Mouse (Mus musculus): ENCODE results near the gene Pax5. TPM values are rescaled to one million over a fixed set of nuclear protein-coding genes. Genes with fewer than 3 reads are reported as not detected.

Gene Pax5
- polyA plus RNA-seq, 1 experiment = not detected

DNA sequence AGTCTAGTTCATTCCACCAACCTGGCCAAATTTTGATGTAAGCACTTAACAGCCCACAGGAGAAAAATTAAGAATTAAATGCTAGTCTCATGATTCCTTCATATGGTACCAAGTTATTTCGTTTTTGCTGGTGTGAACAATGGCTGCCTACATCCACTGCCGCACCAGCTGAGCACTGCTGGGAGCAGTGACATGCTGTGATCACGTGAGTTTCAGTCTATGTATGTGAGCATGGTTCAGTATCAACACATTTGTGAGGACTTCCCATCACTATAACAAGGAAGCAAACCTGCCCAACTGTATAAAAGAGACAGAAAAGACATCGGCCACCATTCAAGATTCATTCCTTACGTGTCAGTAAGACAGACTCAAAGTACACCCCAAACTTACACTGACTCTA lies 137.3 kb downstream of the Pax5 start:
- Histone ChIP-seq H3K79me2 (ENCODE audit: control insufficient read depth, insufficient read depth) (no peaks in the 10 kb centered on the region), H3K27me3 (ENCODE audit: control insufficient read depth, insufficient read depth, insufficient read length) (peaks cover 14% of the 10 kb centered on the region), H3K4me3 (ENCODE audit: insufficient read depth, poor library complexity, severe bottlenecking) (no peak overlapping the region), H3ac (ENCODE audit: control insufficient read depth, insufficient read length, low read depth) (no peak overlapping the region), H3K36me3 (ENCODE audit: control insufficient read depth, insufficient read depth) (no peaks in the 10 kb centered on the region), H3K79me3 (ENCODE audit: low read depth) (no peaks in the 10 kb centered on the region)
- TF ChIP-seq MYOD1 (IDR thresholded peaks at IDR 0.05; ENCODE audit: control insufficient read depth, insufficient read length, low read depth) (no peak), CEBPB (IDR thresholded peaks at IDR 0.05; ENCODE audit: low read depth) (no peak), CTCF (IDR thresholded peaks at IDR 0.05; ENCODE audit: control insufficient read depth, insufficient read depth, insufficient read length) (no peak), MAX (IDR thresholded peaks at IDR 0.05) (no peak), FOSL1 (IDR thresholded peaks at IDR 0.05; ENCODE audit: insufficient read depth, low read length, poor library complexity, severe bottlenecking) (no peak), USF1 (IDR thresholded peaks at IDR 0.05; ENCODE audit: low read depth) (no peak), MYOG (IDR thresholded peaks at IDR 0.05; ENCODE audit: control insufficient read depth, extremely low read depth, insufficient read length) (no peak)

DNA sequence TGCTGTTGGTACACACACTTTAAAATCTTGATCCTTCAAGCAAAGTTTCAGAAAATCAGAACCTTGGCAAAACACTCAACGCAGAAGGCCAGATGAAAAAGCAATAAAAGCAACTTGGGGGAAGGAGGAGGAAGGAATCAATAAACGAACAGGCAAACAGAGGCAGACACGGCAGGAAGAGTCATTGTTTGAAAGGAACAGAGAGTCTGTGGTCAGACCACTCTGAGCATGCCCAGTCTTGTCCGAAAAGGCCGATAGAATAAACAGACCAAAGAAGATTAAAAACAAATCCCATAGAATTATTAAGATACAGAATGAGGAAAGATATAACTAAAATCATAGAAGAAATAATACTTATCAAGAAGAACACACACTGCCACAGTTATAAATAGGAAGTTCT lies 137.9 kb downstream of the Pax5 start:
- no peak overlapping the region for H3K4me3 ChIP-seq (ENCODE audit: insufficient read depth, poor library complexity, severe bottlenecking)
- no peaks in the 10 kb centered on the region for H3K36me3 ChIP-seq (ENCODE audit: control insufficient read depth, insufficient read depth)
- no peak for TF ChIP-seq MYOG (IDR thresholded peaks at IDR 0.05; ENCODE audit: control insufficient read depth, extremely low read depth, insufficient read length)
- no peak for TF ChIP-seq CEBPB (IDR thresholded peaks at IDR 0.05; ENCODE audit: low read depth)
- TF ChIP-seq USF1 (IDR thresholded peaks at IDR 0.05; ENCODE audit: low read depth) = no peak
- no peak for TF ChIP-seq MYOD1 (IDR thresholded peaks at IDR 0.05; ENCODE audit: control insufficient read depth, insufficient read length, low read depth)
- TF ChIP-seq MAX (IDR thresholded peaks at IDR 0.05) = no peak
- TF ChIP-seq CTCF (IDR thresholded peaks at IDR 0.05; ENCODE audit: control insufficient read depth, insufficient read depth, insufficient read length) = no peak
- no peak for TF ChIP-seq FOSL1 (IDR thresholded peaks at IDR 0.05; ENCODE audit: insufficient read depth, low read length, poor library complexity, severe bottlenecking)
- H3K27me3 ChIP-seq (ENCODE audit: control insufficient read depth, insufficient read depth, insufficient read length) = peaks cover 19% of the 10 kb centered on the region
- no peaks in the 10 kb centered on the region for H3K79me2 ChIP-seq (ENCODE audit: control insufficient read depth, insufficient read depth)
- H3ac ChIP-seq (ENCODE audit: control insufficient read depth, insufficient read length, low read depth) = no peak overlapping the region
- H3K79me3 ChIP-seq (ENCODE audit: low read depth) = no peaks in the 10 kb centered on the region

DNA sequence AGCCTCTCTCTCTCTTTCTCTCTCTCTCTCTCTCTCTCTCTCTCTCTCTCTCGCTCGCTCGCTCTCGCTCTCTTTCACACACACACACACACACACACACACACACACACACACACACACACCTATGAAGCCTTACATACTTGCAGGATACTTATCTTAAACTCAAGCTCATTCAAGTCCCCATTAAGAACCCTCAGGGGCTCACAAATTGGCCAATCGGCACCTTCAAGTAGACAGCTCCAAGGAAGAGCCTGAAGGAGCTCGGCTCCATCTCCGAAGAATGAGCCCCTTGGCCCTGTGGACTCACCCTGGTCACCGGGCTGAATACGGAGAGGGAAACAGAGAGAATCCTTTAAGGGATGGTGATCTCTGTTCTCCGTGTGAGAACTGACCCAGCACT lies 141.1 kb downstream of the Pax5 start:
- Histone ChIP-seq H3K27me3 (ENCODE audit: control insufficient read depth, insufficient read depth, insufficient read length) (peaks cover 28% of the 10 kb centered on the region), H3ac (ENCODE audit: control insufficient read depth, insufficient read length, low read depth) (no peak overlapping the region), H3K4me3 (ENCODE audit: insufficient read depth, poor library complexity, severe bottlenecking) (no peak overlapping the region), H3K79me2 (ENCODE audit: control insufficient read depth, insufficient read depth) (no peaks in the 10 kb centered on the region), H3K36me3 (ENCODE audit: control insufficient read depth, insufficient read depth) (no peaks in the 10 kb centered on the region), H3K79me3 (ENCODE audit: low read depth) (no peaks in the 10 kb centered on the region)
- TF ChIP-seq USF1 (IDR thresholded peaks at IDR 0.05; ENCODE audit: low read depth) (no peak), MYOG (IDR thresholded peaks at IDR 0.05; ENCODE audit: control insufficient read depth, extremely low read depth, insufficient read length) (no peak), CEBPB (IDR thresholded peaks at IDR 0.05; ENCODE audit: low read depth) (no peak), FOSL1 (IDR thresholded peaks at IDR 0.05; ENCODE audit: insufficient read depth, low read length, poor library complexity, severe bottlenecking) (no peak), MYOD1 (IDR thresholded peaks at IDR 0.05; ENCODE audit: control insufficient read depth, insufficient read length, low read depth) (no peak), CTCF (IDR thresholded peaks at IDR 0.05; ENCODE audit: control insufficient read depth, insufficient read depth, insufficient read length) (no peak), MAX (IDR thresholded peaks at IDR 0.05) (no peak)

DNA sequence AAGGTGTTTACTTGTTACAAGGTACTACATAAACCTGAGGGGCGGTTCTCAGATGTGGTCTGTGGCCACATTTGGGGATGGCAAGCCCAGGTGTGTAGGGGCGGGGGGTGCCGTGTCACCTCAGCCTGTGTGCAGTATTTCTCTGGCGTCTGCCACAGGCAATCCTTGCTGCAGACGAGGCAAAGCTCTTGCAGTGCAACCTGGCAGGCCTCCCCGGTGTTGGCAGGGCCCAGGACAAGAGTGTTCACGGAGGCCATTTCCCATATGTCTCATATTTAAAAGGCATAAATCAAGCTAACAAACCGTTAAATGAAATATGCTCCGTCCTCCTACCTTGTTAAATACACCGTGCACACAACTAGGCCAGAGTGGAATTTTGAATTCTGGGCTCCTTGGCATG lies 141.6 kb downstream of the Pax5 start:
- TF ChIP-seq MYOD1 (IDR thresholded peaks at IDR 0.05; ENCODE audit: control insufficient read depth, insufficient read length, low read depth) (no peak), FOSL1 (IDR thresholded peaks at IDR 0.05; ENCODE audit: insufficient read depth, low read length, poor library complexity, severe bottlenecking) (no peak), MAX (IDR thresholded peaks at IDR 0.05) (no peak), USF1 (IDR thresholded peaks at IDR 0.05; ENCODE audit: low read depth) (no peak), CEBPB (IDR thresholded peaks at IDR 0.05; ENCODE audit: low read depth) (no peak), MYOG (IDR thresholded peaks at IDR 0.05; ENCODE audit: control insufficient read depth, extremely low read depth, insufficient read length) (no peak), CTCF (IDR thresholded peaks at IDR 0.05; ENCODE audit: control insufficient read depth, insufficient read depth, insufficient read length) (no peak)
- Histone ChIP-seq H3K4me3 (ENCODE audit: insufficient read depth, poor library complexity, severe bottlenecking) (no peak overlapping the region), H3K79me3 (ENCODE audit: low read depth) (no peaks in the 10 kb centered on the region), H3K27me3 (ENCODE audit: control insufficient read depth, insufficient read depth, insufficient read length) (peaks cover 28% of the 10 kb centered on the region), H3K79me2 (ENCODE audit: control insufficient read depth, insufficient read depth) (no peaks in the 10 kb centered on the region), H3K36me3 (ENCODE audit: control insufficient read depth, insufficient read depth) (no peaks in the 10 kb centered on the region), H3ac (ENCODE audit: control insufficient read depth, insufficient read length, low read depth) (no peak overlapping the region)

DNA sequence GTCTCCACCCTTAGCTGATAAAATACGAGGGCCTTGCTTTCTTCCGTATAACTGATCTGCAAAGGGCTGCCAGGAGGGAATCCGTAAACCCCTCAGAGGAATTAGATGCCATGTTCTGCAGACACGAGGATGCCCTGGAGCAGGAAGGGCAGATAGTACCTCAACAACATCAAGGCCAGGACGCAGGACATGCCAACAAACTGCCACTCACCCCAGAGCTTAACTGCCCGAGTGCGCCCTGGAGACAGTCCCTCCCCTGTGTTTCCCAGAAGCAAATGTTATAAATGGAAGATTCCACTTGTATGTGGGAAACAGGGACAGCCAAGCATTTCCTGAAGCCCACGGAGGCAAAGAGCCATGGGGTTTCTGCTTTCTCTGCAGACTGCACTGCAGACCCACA lies 143.9 kb downstream of the Pax5 start:
- H3K79me2 ChIP-seq (ENCODE audit: control insufficient read depth, insufficient read depth) = no peaks in the 10 kb centered on the region
- no peaks in the 10 kb centered on the region for H3K36me3 ChIP-seq (ENCODE audit: control insufficient read depth, insufficient read depth)
- TF ChIP-seq FOSL1 (IDR thresholded peaks at IDR 0.05; ENCODE audit: insufficient read depth, low read length, poor library complexity, severe bottlenecking) (no peak), CEBPB (IDR thresholded peaks at IDR 0.05; ENCODE audit: low read depth) (no peak), CTCF (IDR thresholded peaks at IDR 0.05; ENCODE audit: control insufficient read depth, insufficient read depth, insufficient read length) (no peak), MAX (IDR thresholded peaks at IDR 0.05) (no peak), MYOD1 (IDR thresholded peaks at IDR 0.05; ENCODE audit: control insufficient read depth, insufficient read length, low read depth) (no peak), MYOG (IDR thresholded peaks at IDR 0.05; ENCODE audit: control insufficient read depth, extremely low read depth, insufficient read length) (no peak), USF1 (IDR thresholded peaks at IDR 0.05; ENCODE audit: low read depth) (no peak)
- no peak overlapping the region for H3K4me3 ChIP-seq (ENCODE audit: insufficient read depth, poor library complexity, severe bottlenecking)
- H3K27me3 ChIP-seq (ENCODE audit: control insufficient read depth, insufficient read depth, insufficient read length) = peaks cover 45% of the 10 kb centered on the region
- no peaks in the 10 kb centered on the region for H3K79me3 ChIP-seq (ENCODE audit: low read depth)
- H3ac ChIP-seq (ENCODE audit: control insufficient read depth, insufficient read length, low read depth) = no peak overlapping the region
